Mouse (Mus musculus) cerebellum, postnatal 14 days (tissue): Measurements from ENCODE around the gene Slc9a3r1.

Source experiments
- DNase-seq, 2 experiments: peaks; one replicate each; pipeline ENCODE4 v3.0.0; 2021; ENCODE audit warnings: mixed read lengths in 2 of 2

Slc9a3r1 gene

DNA sequence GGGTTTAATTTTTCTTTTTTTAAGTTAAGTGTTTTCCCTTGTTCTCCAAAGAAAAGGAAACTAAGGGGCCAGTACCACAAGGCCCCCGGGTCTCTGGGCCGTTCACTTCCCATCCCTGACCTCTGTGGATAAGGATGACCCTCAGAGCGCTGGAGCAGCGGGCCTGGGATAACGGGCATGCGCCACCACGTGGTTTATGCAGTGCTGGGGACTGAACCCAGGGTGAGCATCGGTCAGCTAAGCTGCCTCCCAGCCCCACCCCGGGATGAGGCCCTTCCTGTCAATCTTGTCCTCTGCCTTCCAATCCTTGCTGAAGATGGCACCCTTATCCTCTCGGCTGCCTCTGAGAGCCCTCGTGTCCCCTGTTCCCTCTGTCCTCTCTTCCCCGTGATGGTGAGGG lies 64.5 kb downstream of the Slc9a3r1 start:
- no peak for DNase-seq

DNA sequence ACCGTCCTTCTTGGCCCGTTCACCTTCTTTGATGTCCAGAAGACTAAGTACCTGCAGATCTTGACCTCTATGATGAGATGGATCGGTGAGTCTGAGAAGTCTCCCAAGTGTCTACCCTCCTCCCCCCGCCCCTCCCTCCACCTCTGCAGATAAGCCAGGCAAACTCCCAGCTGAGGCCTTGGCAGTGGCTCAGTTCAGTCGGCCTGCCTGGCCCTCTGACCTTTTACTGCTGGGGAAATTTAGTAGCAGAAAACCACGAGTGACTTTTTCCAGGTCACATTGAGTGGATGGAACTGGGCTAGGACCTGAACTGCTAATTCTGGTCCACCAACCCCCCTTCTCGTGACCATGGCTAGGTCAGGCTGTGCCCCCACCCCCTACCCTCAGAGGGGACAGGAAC lies 65.3 kb downstream of the Slc9a3r1 start:
- DNase-seq: no peak

DNA sequence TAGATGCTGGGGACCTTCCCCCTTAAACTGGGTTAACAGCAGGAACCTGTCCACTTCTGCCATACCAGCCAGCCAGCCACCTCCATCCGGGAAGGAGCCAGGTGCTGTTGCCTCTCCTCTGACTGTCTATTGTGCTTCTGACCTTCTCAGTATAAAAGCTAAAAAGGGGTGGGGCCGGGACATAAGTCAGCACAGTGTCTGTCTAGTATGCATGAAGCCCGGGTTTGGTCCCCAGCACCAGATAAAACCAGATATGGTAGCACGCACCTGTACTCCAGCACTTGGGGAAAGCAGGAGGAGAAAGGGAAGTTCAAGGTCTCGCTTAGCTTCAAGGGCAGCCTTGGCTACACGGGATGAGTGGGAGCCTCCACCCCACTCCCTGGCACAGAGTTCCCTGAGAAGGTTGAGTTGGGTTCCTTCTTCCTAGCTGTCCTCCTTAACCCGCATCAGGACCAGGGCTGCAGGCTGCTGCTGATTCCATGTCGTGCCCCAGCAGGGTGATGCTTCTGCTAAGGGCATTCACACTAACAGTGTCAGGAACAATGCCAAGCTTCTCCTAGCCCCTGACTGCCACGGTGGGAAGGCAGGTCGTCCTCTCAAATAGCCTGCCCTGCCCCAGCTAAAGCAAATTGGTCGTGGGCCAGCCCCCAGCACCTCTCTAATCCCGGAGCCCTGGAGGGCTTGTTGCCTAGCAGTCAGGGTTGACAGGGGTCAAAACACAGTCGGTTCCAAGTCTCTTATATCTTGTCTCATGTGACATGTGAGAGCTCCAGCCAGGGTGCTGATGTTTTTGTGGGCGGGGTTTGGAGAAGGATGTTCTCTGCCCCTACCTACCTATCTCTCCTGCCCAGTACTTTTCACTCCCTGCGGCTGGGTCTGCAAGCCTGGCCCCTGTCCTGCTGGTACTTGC lies 66.1 kb downstream of the Slc9a3r1 start:
- no peak for DNase-seq
